Mouse (Mus musculus) hindbrain, embryonic 15.5 days (tissue): ENCODE data around the gene Engase. TPM values are rescaled to one million over a fixed set of nuclear protein-coding genes. Genes with fewer than 3 reads are reported as not detected.
A peak's percentile ranks its signal among the peaks of the same experiment; 100 is the strongest.

Experiments
- ATAC-seq: fragments of 200-750 bp; cut with Nextera tagmentation; 2 replicates; pipeline ENCODE4 v1.8.0; 2017; ENCODE audit warnings: low read depth, moderate number of reproducible peaks, moderate TSS enrichment; ENCODE audit not compliant: low FRiP score
- H3K27ac ChIP-seq: fragments of 300-500 bp; sonication (generic); replicated peaks from 2 replicates; pipeline ENCODE4 v1.5.1; 2015; ENCODE audit warnings: mild to moderate bottlenecking, inconsistent platforms
- H3K27me3 ChIP-seq: fragments of 300-500 bp; sonication (generic); 2 replicates; pipeline ENCODE4 v1.6.1; 2015; ENCODE audit warnings: control low read depth, inconsistent platforms
- H3K36me3 ChIP-seq: fragments of 300-500 bp; sonication (generic); 2 replicates; pipeline ENCODE4 v1.6.1; 2015; ENCODE audit warnings: control low read depth, inconsistent platforms
- H3K4me1 ChIP-seq: fragments of 300-500 bp; sonication (generic); replicated peaks from 2 replicates; pipeline ENCODE4 v1.6.1; 2015; ENCODE audit warnings: control low read depth, inconsistent platforms
- H3K4me2 ChIP-seq: fragments of 300-500 bp; sonication (generic); 2 replicates; pipeline ENCODE4 v1.6.1; 2015; ENCODE audit warnings: moderate library complexity, mild to moderate bottlenecking, inconsistent platforms
- H3K4me3 ChIP-seq: fragments of 300-500 bp; sonication (generic); 2 replicates; pipeline ENCODE4 v1.5.1; 2015; ENCODE audit warnings: mild to moderate bottlenecking, inconsistent platforms
- H3K9ac ChIP-seq: fragments of 300-500 bp; sonication (generic); 2 replicates; pipeline ENCODE4 v1.6.1; 2015; ENCODE audit warnings: inconsistent platforms
- H3K9me3 ChIP-seq: fragments of 300-500 bp; sonication (generic); 2 replicates; pipeline ENCODE4 v1.6.1; 2016; ENCODE audit warnings: control low read depth, inconsistent platforms
- WGBS: fragments of 180-500 bp; shearing (Covaris S2); methylation state at CpG from one replicate; pipeline ENCODE4 v1.1.7; 2015; 5-methylcytosine and 5-hydroxymethylcytosine counted together
- polyA plus RNA-seq: library from polyadenylated mRNA; unstranded; fragments of >200 nt; fragmentation: Nextera tagmentation; extraction: Ambion mirVana; gene quantifications from 2 replicates; pipeline ENCODE4 v1.2.1, GENCODE M21; 2015

Gene Engase
- 6.8 and 7.7 TPM in 2 replicates for polyA plus RNA-seq

DNA sequence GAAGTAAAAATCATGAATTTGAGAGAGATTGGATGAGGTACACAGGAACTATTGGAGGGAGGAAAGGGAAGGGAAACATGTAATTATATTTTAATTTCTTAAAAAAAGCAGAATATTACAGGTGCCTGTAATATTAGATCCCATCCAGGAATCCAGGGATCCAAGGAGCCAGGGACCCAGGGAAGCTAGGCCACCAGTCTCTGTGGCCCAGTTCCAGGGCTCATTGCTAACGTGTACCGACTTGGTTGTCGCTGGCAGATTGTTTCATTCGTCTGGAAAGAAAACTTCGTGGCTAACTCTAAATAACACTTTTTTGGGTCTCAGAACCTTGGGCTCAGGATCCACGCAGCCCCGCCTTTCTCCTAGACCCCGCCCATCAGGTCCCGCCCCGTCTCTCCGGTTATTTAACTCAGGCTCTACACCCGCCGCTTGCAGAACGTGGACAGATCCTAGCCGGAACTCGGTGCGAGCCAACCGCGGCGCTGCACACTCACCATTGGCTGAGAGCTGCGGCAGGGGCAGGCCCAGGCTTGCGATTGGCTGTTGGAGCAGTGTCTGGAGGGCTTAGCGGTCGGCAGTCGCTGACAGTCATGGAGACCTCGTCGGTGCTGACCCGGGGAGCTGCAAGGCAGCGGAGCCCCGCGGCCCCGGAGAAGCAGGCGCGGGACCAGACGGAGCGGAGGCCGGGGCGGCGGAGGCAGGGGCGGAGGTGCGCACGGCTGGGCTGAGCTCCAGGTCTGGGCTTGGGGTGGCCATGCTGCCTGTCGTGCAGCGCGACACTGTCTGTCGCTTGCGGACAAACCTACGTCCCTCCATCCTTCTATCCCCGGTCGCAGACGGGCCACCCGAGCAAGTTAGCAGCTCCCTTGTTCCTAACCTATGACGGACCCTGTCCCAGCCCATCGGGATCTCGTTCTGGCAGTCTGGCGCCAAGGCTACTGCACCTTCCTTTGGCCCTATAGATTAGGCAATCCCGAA is at the start of gene Engase:
Gene Engase (plus strand): TSS at position 434 of the 978 bp plus-strand sequence.
- Histone ChIP-seq H3K4me2 (peak within 1 kb of the TSS; percentile 69), H3K27ac (peak within 1 kb of the TSS; percentile 73), H3K9ac (peak within 1 kb of the TSS; percentile 68), H3K9me3 (no peaks in the 10 kb centered on the region), H3K4me1 (peaks cover 16% of the 10 kb centered on the region), H3K4me3 (peak within 1 kb of the TSS; percentile 84), H3K27me3 (no peaks in the 10 kb centered on the region), H3K36me3 (no peaks in the 10 kb centered on the region)
- ATAC-seq, result peak; percentile 99
- under 1% methylated on average over 56 of the region's 57 CpGs for WGBS

- no peak for ATAC-seq
- peaks cover 5% of the 10 kb centered on the region; the same call in 1 of the 2 replicates for H3K27me3 ChIP-seq
- no peak overlapping the region for H3K9ac ChIP-seq
- 58% methylated on average over 3 of the region's 3 CpGs for WGBS
- H3K36me3 ChIP-seq, result no peaks in the 10 kb centered on the region
- peaks cover 53% of the 10 kb centered on the region for H3K4me1 ChIP-seq
- no peak overlapping the region for H3K4me3 ChIP-seq
- H3K9me3 ChIP-seq, result no peaks in the 10 kb centered on the region
- H3K4me2 ChIP-seq, result peak overlapping the region; percentile 49
- 0 out of 2 replicates have a peak overlapping the region, but pooled peaks have one; percentile 65 for H3K27ac ChIP-seq
Measured at GRCm38 (mm10) chr11:118427266-118427779, 49.3 kb upstream of the Engase start.

GRCm38 (mm10) chr11:118427986-118428385 is 48.6 kb upstream of the Engase start, which contains the start of gene C1qtnf1:
TSS of gene C1qtnf1 (plus strand) at chr11:118428203.
- H3K4me1 ChIP-seq, result peaks cover 52% of the 10 kb centered on the region
- H3K27me3 ChIP-seq, result 0 out of 2 replicates have a peak, but pooled peaks cover 5% of the 10 kb centered on the region
- H3K36me3 ChIP-seq, result no peaks in the 10 kb centered on the region
- peak within 1 kb of the TSS; percentile 65 for H3K27ac ChIP-seq
- 5% methylated on average over 8 of the region's 8 CpGs for WGBS
- H3K9ac ChIP-seq, result peak within 1 kb of the TSS; percentile 9; the same call in 1 of the 2 replicates
- H3K4me3 ChIP-seq, result peak within 1 kb of the TSS; percentile 31
- no peak for ATAC-seq
- no peaks in the 10 kb centered on the region for H3K9me3 ChIP-seq
- H3K4me2 ChIP-seq, result peak within 1 kb of the TSS; percentile 49

- peak overlapping the region; percentile 65 for H3K27ac ChIP-seq
- no peaks in the 10 kb centered on the region for H3K9me3 ChIP-seq
- no peak for ATAC-seq
- 11% methylated on average over 11 of the region's 11 CpGs for WGBS
- peak overlapping the region; percentile 31 for H3K4me3 ChIP-seq
- H3K4me2 ChIP-seq, result peak overlapping the region; percentile 49
- H3K27me3 ChIP-seq, result 0 out of 2 replicates have a peak, but pooled peaks cover 5% of the 10 kb centered on the region
- H3K4me1 ChIP-seq, result peaks cover 51% of the 10 kb centered on the region
- no peaks in the 10 kb centered on the region for H3K36me3 ChIP-seq
- H3K9ac ChIP-seq, result peak overlapping the region; percentile 9; the same call in 1 of the 2 replicates
Measured at GRCm38 (mm10) chr11:118428460-118428868, 48.2 kb upstream of the Engase start.

- no peak for ATAC-seq
- Histone ChIP-seq H3K4me2 (peak overlapping the region; percentile 49), H3K4me3 (peak overlapping the region; percentile 31), H3K9ac (peak overlapping the region; percentile 9; the same call in 1 of the 2 replicates), H3K4me1 (peaks cover 51% of the 10 kb centered on the region), H3K27me3 (0 out of 2 replicates have a peak, but pooled peaks cover 5% of the 10 kb centered on the region), H3K27ac (no peak overlapping the region), H3K9me3 (no peaks in the 10 kb centered on the region), H3K36me3 (no peaks in the 10 kb centered on the region)
- WGBS, result 63% methylated on average over 8 of the region's 8 CpGs
Measured at GRCm38 (mm10) chr11:118428944-118429709, 47.5 kb upstream of the Engase start.

- Histone ChIP-seq H3K27ac (no peak overlapping the region), H3K9me3 (no peaks in the 10 kb centered on the region), H3K27me3 (0 out of 2 replicates have a peak, but pooled peaks cover 5% of the 10 kb centered on the region), H3K4me2 (no peak overlapping the region; the same call in 1 of the 2 replicates), H3K9ac (no peak overlapping the region), H3K4me3 (no peak overlapping the region), H3K4me1 (peaks cover 49% of the 10 kb centered on the region), H3K36me3 (no peaks in the 10 kb centered on the region)
- no peak for ATAC-seq
- whole genome bisulfite sequencing, result 46% methylated on average over 4 of the region's 4 CpGs
Measured at GRCm38 (mm10) chr11:118430291-118430885, 46.2 kb upstream of the Engase start.

- Histone ChIP-seq H3K9me3 (no peaks in the 10 kb centered on the region), H3K4me1 (peaks cover 51% of the 10 kb centered on the region), H3K27me3 (0 out of 2 replicates have a peak, but pooled peaks cover 3% of the 10 kb centered on the region), H3K4me2 (no peak overlapping the region), H3K27ac (no peak overlapping the region), H3K9ac (no peak overlapping the region), H3K36me3 (no peaks in the 10 kb centered on the region), H3K4me3 (no peak overlapping the region)
- 75% methylated on average over 16 of the region's 16 CpGs for WGBS
- ATAC-seq, result no peak
Measured at GRCm38 (mm10) chr11:118431100-118431948, 45.3 kb upstream of the Engase start.

GRCm38 (mm10) chr11:118433398-118433868 is 43.2 kb upstream of the Engase start:
- H3K4me3 ChIP-seq, result no peak overlapping the region
- no peak for ATAC-seq
- no peak overlapping the region; the same call in 1 of the 2 replicates for H3K9ac ChIP-seq
- H3K27ac ChIP-seq, result 0 out of 2 replicates have a peak overlapping the region, but pooled peaks have one; percentile 12
- no peaks in the 10 kb centered on the region for H3K36me3 ChIP-seq
- no peaks in the 10 kb centered on the region for H3K9me3 ChIP-seq
- WGBS, result 61% methylated on average over 10 of the region's 10 CpGs
- H3K4me2 ChIP-seq, result peak overlapping the region; percentile 36
- H3K4me1 ChIP-seq, result peaks cover 56% of the 10 kb centered on the region
- H3K27me3 ChIP-seq, result no peaks in the 10 kb centered on the region

- no peaks in the 10 kb centered on the region for H3K36me3 ChIP-seq
- WGBS, result 41% methylated on average over 13 of the region's 13 CpGs
- 0 out of 2 replicates have a peak overlapping the region, but pooled peaks have one; percentile 12 for H3K27ac ChIP-seq
- ATAC-seq, result no peak
- no peak overlapping the region for H3K9ac ChIP-seq
- peak overlapping the region; percentile 36 for H3K4me2 ChIP-seq
- no peaks in the 10 kb centered on the region for H3K27me3 ChIP-seq
- no peaks in the 10 kb centered on the region for H3K9me3 ChIP-seq
- H3K4me1 ChIP-seq, result peaks cover 56% of the 10 kb centered on the region
- H3K4me3 ChIP-seq, result no peak overlapping the region
Measured at GRCm38 (mm10) chr11:118434093-118434492, 42.5 kb upstream of the Engase start.

DNA sequence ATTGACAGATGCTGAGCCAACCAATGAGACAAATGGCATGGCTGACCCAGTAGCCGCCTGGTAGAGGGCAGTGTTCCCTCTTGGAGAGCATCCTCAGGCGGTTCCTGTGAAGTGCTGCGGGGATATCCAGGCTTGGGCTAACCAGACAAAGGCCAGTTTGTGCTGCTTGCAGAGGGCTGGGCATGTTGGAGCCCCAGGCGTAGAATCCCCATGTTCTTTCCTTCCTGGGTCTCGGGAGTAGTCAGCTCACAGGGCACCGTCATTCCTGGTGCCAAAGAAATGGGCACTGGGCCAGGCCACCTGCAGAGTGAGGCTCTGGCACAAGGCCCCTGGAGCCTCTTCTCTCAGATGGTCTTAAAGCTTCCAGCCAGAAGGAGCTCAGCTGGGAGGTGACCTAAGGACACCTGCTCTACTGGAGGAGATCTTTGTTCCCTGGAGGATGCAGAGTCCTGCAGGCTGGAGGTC is 40.1 kb upstream of the Engase start:
- Histone ChIP-seq H3K9me3 (no peaks in the 10 kb centered on the region), H3K27ac (0 out of 2 replicates have a peak overlapping the region, but pooled peaks have one; percentile 19), H3K4me3 (no peak overlapping the region), H3K27me3 (no peaks in the 10 kb centered on the region), H3K9ac (no peak overlapping the region), H3K36me3 (no peaks in the 10 kb centered on the region), H3K4me1 (peaks cover 48% of the 10 kb centered on the region), H3K4me2 (no peak overlapping the region)
- WGBS, result 38% methylated on average over 6 of the region's 6 CpGs
- peak; percentile 48; the same call in 1 of the 2 replicates for ATAC-seq
